Mouse (Mus musculus) hindbrain, postnatal 0 days (tissue): Measurements from ENCODE around the gene Capn1. TPM values are rescaled to one million over a fixed set of nuclear protein-coding genes. Genes with fewer than 3 reads are reported as not detected.
A peak's percentile ranks its signal among the peaks of the same experiment; 100 is the strongest.

Experiments used
- ATAC-seq: fragments of 200-750 bp; cut with Nextera tagmentation; 2 replicates; pipeline ENCODE4 v1.8.0; 2017; ENCODE audit warnings: mild to moderate bottlenecking, moderate TSS enrichment, moderate library complexity
- DNase-seq: peaks from one replicate; pipeline ENCODE4 v3.0.0-alpha.2; 2015; ENCODE audit warnings: low spot score
- H3K27ac ChIP-seq: fragments of 300-500 bp; sonication (generic); 2 replicates; pipeline ENCODE4 v1.5.1; 2014; ENCODE audit warnings: mild to moderate bottlenecking
- H3K27me3 ChIP-seq: fragments of 300-500 bp; sonication (generic); 2 replicates; pipeline ENCODE4 v1.6.1; 2014; ENCODE audit warnings: low read length, mixed read lengths; ENCODE audit not compliant: insufficient read depth
- H3K36me3 ChIP-seq: fragments of 300-500 bp; sonication (generic); 2 replicates; pipeline ENCODE4 v1.6.1; 2014; ENCODE audit warnings: low read length, mixed read lengths; ENCODE audit not compliant: insufficient read depth
- H3K4me1 ChIP-seq: fragments of 300-500 bp; sonication (generic); 2 replicates; pipeline ENCODE4 v1.6.1; 2014; ENCODE audit warnings: antibody characterized with exemption, low read length, mixed read lengths; ENCODE audit not compliant: insufficient read depth
- H3K4me2 ChIP-seq: fragments of 300-500 bp; sonication (generic); 2 replicates; pipeline ENCODE4 v1.6.1; 2014; ENCODE audit warnings: low read depth, mild to moderate bottlenecking, low read length, moderate library complexity, mixed read lengths
- H3K4me3 ChIP-seq: fragments of 300-500 bp; sonication (generic); 2 replicates; pipeline ENCODE4 v1.5.1; 2014; ENCODE audit warnings: low read length
- H3K9ac ChIP-seq: fragments of 300-500 bp; sonication (generic); replicated peaks from 2 replicates; pipeline ENCODE4 v1.6.1; 2014; ENCODE audit warnings: mild to moderate bottlenecking, low read length, moderate library complexity, mixed read lengths
- H3K9me3 ChIP-seq: fragments of 300-500 bp; sonication (generic); 2 replicates; pipeline ENCODE4 v1.6.1; 2016; ENCODE audit warnings: low read length, mixed read lengths
- CTCF ChIP-seq: IDR thresholded peaks from 2 replicates; pipeline ENCODE4 v1.5.1; 2016; ENCODE audit warnings: antibody characterized with exemption, control low read depth, low read depth
- WGBS: fragments of 180-500 bp; shearing (Covaris S2); extraction: QIAGEN DNeasy Blood & Tissue Kit; methylation state at CpG from one replicate; pipeline ENCODE4 v1.1.7; 2014; 5-methylcytosine and 5-hydroxymethylcytosine counted together
- polyA plus RNA-seq: library from polyadenylated mRNA; unstranded; fragments of >200 nt; fragmentation: Nextera tagmentation; extraction: Ambion mirVana; gene quantifications from 2 replicates; pipeline ENCODE4 v1.2.1, GENCODE M21; 2015
- total RNA-seq: library from RNA; depleted of rRNA; stranded (reverse); fragments of >200 nt; gene quantifications from 2 replicates; pipeline ENCODE4 v1.2.3, GENCODE M21; 2014

Capn1 gene
- total and polyA plus RNA-seq, 2 experiments from 2014 or later: 4.8 to 15.7 TPM

DNA sequence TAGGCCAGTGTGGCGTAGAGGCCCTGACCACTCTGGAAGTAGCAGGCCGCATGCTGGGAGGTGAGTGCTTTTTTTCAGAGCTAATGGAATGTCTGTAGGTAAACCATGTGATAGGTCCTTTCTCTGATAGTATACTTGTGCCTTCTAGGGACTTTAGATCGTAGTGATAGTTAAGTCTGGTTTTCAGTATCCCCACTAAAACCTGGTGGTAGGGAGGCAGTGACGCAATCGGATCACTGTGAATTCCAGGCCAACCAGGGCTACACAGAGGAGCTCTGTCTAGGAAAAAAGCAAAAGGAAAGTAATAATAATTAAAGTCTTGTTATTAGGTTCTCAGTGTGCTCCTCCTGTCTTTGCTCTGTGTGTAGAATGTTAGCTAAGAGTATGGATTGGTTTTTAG lies 42.8 kb upstream of the Capn1 start:
- TF ChIP-seq CTCF: no peak
- ATAC-seq: no peak

DNA sequence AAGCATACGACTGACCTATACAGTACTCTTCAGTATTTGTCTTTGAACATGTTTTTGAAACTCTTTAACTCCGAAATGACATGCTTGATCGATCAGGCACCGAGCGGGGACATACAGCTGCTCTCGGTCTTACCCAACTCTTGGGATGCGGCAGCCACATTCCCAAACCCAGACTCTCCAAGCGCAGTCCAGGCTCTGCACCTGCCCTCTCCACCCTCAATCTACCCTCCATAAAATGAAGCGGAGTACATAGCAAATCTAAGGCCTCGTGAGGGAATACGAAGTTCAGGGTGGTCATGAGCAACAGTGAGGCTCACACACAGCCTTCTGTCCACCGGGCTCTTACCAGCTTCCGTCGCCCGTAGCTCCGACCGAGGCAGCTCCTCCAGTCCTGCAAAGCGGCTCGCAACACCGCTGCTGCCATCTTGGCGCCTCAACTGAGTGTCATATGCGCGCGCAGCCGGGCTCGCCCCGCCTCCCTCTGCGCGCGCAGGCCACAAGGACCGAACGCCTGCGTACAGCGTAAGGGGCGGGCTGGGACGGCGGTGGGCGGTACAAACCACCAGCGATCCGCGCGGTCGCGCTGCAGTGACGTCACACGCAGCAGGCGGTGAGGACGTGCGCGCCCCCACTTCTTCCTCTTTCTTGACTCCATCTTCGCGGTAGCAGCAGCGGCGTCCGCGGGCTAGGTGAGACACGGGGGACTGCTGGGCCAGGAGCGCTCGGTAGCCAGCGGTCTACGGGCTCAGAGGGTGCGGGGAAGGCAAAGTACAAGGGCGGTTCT lies 41.8 kb upstream of the Capn1 start, which contains the start of the genes Mrpl49 and Fau:
Gene Mrpl49, minus strand, starts transcription at position 473 of the 784 bp plus-strand sequence.
Gene Fau, plus strand, starts transcription at position 532 of the 784 bp plus-strand sequence.
- H3K27ac ChIP-seq: peak within 1 kb of the TSS; percentile 80
- no peaks in the 10 kb centered on the region for H3K27me3 ChIP-seq
- H3K36me3 ChIP-seq: peaks cover 33% of the 10 kb centered on the region
- H3K4me2 ChIP-seq: peak within 1 kb of the TSS; percentile 86
- peak within 1 kb of the TSS; percentile 88 for H3K4me3 ChIP-seq
- peak within 1 kb of the TSS; percentile 86 for H3K9ac ChIP-seq
- TF ChIP-seq CTCF: no peak
- DNase-seq: peak; percentile 99
- peak; percentile 92 for ATAC-seq
- H3K9me3 ChIP-seq: no peaks in the 10 kb centered on the region
- WGBS: 0% methylated on average over 57 of the region's 63 CpGs
- H3K4me1 ChIP-seq: peaks cover 16% of the 10 kb centered on the region

More for the DNA sequence above, 42.8 kb upstream of the Capn1 start:
- 40% methylated on average over 5 of the region's 5 CpGs for WGBS
- peak overlapping the region; percentile 80; the same call in 1 of the 2 replicates for H3K27ac ChIP-seq
- no peaks in the 10 kb centered on the region for H3K9me3 ChIP-seq
- H3K36me3 ChIP-seq: peaks cover 24% of the 10 kb centered on the region
- H3K4me1 ChIP-seq: peaks cover 18% of the 10 kb centered on the region
- H3K4me3 ChIP-seq: peak overlapping the region; percentile 88
- peak overlapping the region; percentile 86 for H3K9ac ChIP-seq
- no peak for DNase-seq
- no peaks in the 10 kb centered on the region for H3K27me3 ChIP-seq
- peak overlapping the region; percentile 86 for H3K4me2 ChIP-seq

DNA sequence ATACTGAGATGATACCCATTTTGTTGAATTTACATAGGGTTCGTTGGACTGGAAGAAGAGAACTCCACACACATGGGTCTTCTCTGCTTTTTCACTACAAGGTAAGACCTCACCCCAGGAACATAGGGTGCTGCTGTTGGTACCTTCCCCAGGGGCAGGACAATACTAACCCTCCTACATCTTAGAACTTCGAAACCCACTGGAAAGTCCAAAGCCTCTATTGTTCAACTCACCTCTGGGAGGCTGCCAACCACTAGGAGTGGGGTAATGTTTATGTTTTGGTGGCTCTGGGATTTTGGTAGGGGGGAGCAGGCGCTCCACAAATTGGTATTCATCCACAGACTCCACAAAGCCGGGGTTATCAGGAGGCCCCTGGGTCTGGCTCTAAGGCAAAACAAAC lies 41.0 kb upstream of the Capn1 start:
- DNase-seq (no peak), ATAC-seq (no peak)
- Histone ChIP-seq H3K4me3 (peak overlapping the region; percentile 88), H3K27ac (no peak overlapping the region), H3K27me3 (no peaks in the 10 kb centered on the region), H3K9ac (peak overlapping the region; percentile 86; the same call in 1 of the 2 replicates), H3K4me2 (peak overlapping the region; percentile 86), H3K36me3 (peaks cover 41% of the 10 kb centered on the region), H3K4me1 (peaks cover 11% of the 10 kb centered on the region), H3K9me3 (no peaks in the 10 kb centered on the region)
- no peak for TF ChIP-seq CTCF
- 60% methylated on average over 4 of the region's 4 CpGs for WGBS

DNA sequence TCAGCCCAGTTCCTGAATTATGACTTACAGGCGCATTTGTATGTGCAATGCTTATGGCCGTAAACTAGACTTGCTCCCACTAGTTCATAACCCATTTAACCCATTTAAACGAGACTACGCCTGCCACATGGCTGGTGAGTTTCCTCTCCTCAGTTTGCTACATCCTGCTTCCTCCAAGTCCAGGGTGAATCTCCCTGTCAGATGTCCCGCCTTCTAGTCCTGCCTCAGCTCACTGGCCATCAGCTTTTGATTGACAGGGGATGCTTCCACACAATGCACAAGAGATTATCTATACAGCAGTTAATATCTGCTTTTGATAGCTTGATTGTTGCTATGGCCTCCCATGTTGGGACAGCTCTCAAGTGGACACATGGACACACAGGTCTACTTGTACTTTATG lies 38.6 kb upstream of the Capn1 start:
- ATAC-seq: no peak
- Histone ChIP-seq H3K9me3 (no peaks in the 10 kb centered on the region), H3K27me3 (no peaks in the 10 kb centered on the region), H3K4me3 (no peak overlapping the region), H3K27ac (no peak overlapping the region), H3K4me1 (peaks cover 11% of the 10 kb centered on the region), H3K4me2 (no peak overlapping the region), H3K9ac (no peak overlapping the region), H3K36me3 (peaks cover 61% of the 10 kb centered on the region)
- TF ChIP-seq CTCF: no peak
- 87% methylated on average over 5 of the region's 5 CpGs for WGBS
- DNase-seq: no peak

DNA sequence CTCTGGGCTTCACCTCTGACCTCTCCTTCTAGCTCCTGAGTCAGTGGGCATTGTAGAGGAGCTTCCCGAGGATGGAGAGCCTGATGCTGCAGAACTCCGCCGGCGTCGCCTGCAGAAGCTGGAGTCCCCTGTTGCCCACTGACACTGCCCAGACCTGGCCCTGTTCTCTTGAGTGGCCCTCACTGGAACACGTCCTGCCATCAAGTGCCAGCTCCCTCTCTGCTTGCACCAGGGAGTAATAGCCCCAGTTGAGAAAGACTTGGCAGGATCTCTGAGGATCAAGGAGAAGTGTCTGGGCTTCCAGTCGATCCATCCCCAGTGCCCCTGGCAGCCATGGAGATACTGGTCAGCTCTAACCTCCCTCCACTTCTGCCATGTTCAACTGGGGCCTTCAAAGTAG lies 36.8 kb upstream of the Capn1 start:
- peaks cover 70% of the 10 kb centered on the region for H3K36me3 ChIP-seq
- H3K4me3 ChIP-seq: no peak overlapping the region
- no peak overlapping the region for H3K9ac ChIP-seq
- DNase-seq (no peak), ATAC-seq (no peak)
- H3K4me1 ChIP-seq: peaks cover 12% of the 10 kb centered on the region
- no peak for TF ChIP-seq CTCF
- H3K27ac ChIP-seq: no peak overlapping the region
- no peaks in the 10 kb centered on the region for H3K9me3 ChIP-seq
- 81% methylated on average over 7 of the region's 7 CpGs for WGBS
- no peaks in the 10 kb centered on the region for H3K27me3 ChIP-seq
- no peak overlapping the region for H3K4me2 ChIP-seq

DNA sequence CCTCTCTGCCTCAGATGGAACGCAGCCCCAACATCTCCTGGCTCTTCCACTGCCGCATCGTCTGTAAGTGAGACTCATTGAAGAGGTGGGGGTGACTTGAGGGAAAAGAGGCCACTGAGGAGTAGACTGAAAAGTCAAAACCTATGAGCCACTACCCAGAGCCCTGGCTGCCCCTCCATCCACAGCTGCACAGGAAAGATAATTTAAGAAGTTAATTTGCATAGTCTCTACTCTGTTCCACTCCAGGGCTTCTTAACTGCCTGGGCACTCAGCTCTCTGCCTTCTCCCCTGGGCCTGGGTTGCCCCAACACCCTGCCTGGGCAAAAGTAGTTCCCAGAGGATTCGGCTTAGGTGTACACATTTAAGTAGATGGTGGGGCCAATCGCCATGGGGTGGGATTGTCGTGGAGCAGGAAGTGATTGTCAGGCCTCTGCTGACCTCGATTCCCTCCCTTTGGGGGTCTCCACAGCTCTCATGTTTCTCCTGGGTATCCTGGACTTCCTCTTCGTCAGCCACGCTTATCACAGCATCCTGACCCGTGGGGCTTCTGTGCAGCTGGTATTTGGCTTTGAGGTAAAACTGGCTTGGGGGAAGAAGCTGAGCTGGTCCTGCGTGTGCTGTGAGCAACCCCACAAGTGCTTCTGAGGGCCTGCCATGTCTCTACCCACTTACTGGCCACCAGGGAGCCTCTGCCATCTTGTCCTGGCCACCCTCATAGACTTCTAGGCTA lies 33.1 kb upstream of the Capn1 start:
- Histone ChIP-seq H3K27me3 (no peaks in the 10 kb centered on the region), H3K4me3 (no peak overlapping the region), H3K27ac (no peak overlapping the region), H3K36me3 (peaks cover 53% of the 10 kb centered on the region), H3K4me2 (no peak overlapping the region), H3K9ac (no peak overlapping the region), H3K4me1 (peaks cover 13% of the 10 kb centered on the region), H3K9me3 (no peaks in the 10 kb centered on the region)
- WGBS: 89% methylated on average over 11 of the region's 11 CpGs
- no peak for TF ChIP-seq CTCF
- ATAC-seq (no peak), DNase-seq (no peak)
